Mouse (Mus musculus): ENCODE measurements around the gene Bbc3. TPM values are rescaled to one million over a fixed set of nuclear protein-coding genes. Genes with fewer than 3 reads are reported as not detected.
"Not testable (repeated sequence)": the region's sequence is repeated elsewhere in the genome, so short reads cannot be mapped to it uniquely, and the experiment has no call there.

The Bbc3 gene
- polyA plus RNA-seq, 1 experiment from 2014 or later, result 5.9 TPM

- no peaks in the 10 kb centered on the region for H3K9me3 ChIP-seq
- 2% methylated on average over 41 of the region's 41 CpGs for WGBS
- ATAC-seq, result peak; percentile 75
Observed at GRCm38 (mm10) chr7:16295321-16295900, 12.8 kb upstream of the Bbc3 start.

GRCm38 (mm10) chr7:16296146-16296545, 12.0 kb upstream of the Bbc3 start:
- Histone ChIP-seq H3K36me3 (no peaks in the 10 kb centered on the region), H3K27me3 (replicated peaks) (no peaks in the 10 kb centered on the region), H3K4me3 (replicated peaks) (no peak overlapping the region), H3K9me3 (no peaks in the 10 kb centered on the region), H3K4me1 (replicated peaks) (peaks cover 26% of the 10 kb centered on the region), H3K4me2 (replicated peaks) (peak overlapping the region; percentile 76; the same call in 1 of the 2 replicates), H3K9ac (no peak overlapping the region), H3K27ac (peak overlapping the region; percentile 67)
- ATAC-seq, result no peak
- 30% methylated on average over 2 of the region's 2 CpGs for WGBS

More at GRCm38 (mm10) chr7:16295321-16295900, 12.8 kb upstream of the Bbc3 start:
- H3K27me3 ChIP-seq (replicated peaks), result no peaks in the 10 kb centered on the region
- H3K9ac ChIP-seq, result peak overlapping the region; percentile 29
- peak overlapping the region; percentile 54 for H3K4me3 ChIP-seq (replicated peaks)
- peak overlapping the region; percentile 86 for H3K27ac ChIP-seq
- H3K4me2 ChIP-seq (replicated peaks), result peak overlapping the region; percentile 97
- no peaks in the 10 kb centered on the region for H3K36me3 ChIP-seq
- peaks cover 26% of the 10 kb centered on the region for H3K4me1 ChIP-seq (replicated peaks)

- peak overlapping the region; percentile 67 for H3K27ac ChIP-seq
- no peaks in the 10 kb centered on the region for H3K9me3 ChIP-seq
- no peaks in the 10 kb centered on the region for H3K27me3 ChIP-seq (replicated peaks)
- peaks cover 26% of the 10 kb centered on the region for H3K4me1 ChIP-seq (replicated peaks)
- peak overlapping the region; percentile 34 for H3K4me3 ChIP-seq (replicated peaks)
- H3K9ac ChIP-seq, result peak overlapping the region; percentile 16; the same call in 1 of the 2 replicates
- peak overlapping the region; percentile 76 for H3K4me2 ChIP-seq (replicated peaks)
- no peaks in the 10 kb centered on the region for H3K36me3 ChIP-seq
- WGBS, result 1% methylated on average over 22 of the region's 22 CpGs
- peak; percentile 42 for ATAC-seq
Observed at GRCm38 (mm10) chr7:16296766-16297390, 11.3 kb upstream of the Bbc3 start.

- no peak overlapping the region for H3K9ac ChIP-seq
- 0 out of 2 replicates have a peak overlapping the region, but pooled peaks have one; percentile 76 for H3K4me2 ChIP-seq (replicated peaks)
- H3K36me3 ChIP-seq, result no peaks in the 10 kb centered on the region
- 64% methylated on average over 2 of the region's 2 CpGs for WGBS
- H3K4me1 ChIP-seq (replicated peaks), result peaks cover 26% of the 10 kb centered on the region
- no peak overlapping the region for H3K4me3 ChIP-seq (replicated peaks)
- H3K9me3 ChIP-seq, result no peaks in the 10 kb centered on the region
- H3K27me3 ChIP-seq (replicated peaks), result no peaks in the 10 kb centered on the region
- ATAC-seq, result no peak
- no peak overlapping the region for H3K27ac ChIP-seq
Observed at GRCm38 (mm10) chr7:16297616-16298015, 10.6 kb upstream of the Bbc3 start.

- Histone ChIP-seq H3K9ac (no peak overlapping the region), H3K27me3 (replicated peaks) (no peaks in the 10 kb centered on the region), H3K9me3 (no peaks in the 10 kb centered on the region), H3K27ac (no peak overlapping the region), H3K4me3 (replicated peaks) (no peak overlapping the region), H3K4me1 (replicated peaks) (peaks cover 26% of the 10 kb centered on the region), H3K36me3 (no peaks in the 10 kb centered on the region), H3K4me2 (replicated peaks) (peak overlapping the region; percentile 92; the same call in 1 of the 2 replicates)
- WGBS, result 76% methylated on average over 5 of the region's 5 CpGs
- no peak for ATAC-seq
Observed at GRCm38 (mm10) chr7:16298927-16299326, 9.3 kb upstream of the Bbc3 start.

- peak overlapping the region; percentile 51 for H3K9ac ChIP-seq
Observed at GRCm38 (mm10) chr7:16299419-16300035, 8.7 kb upstream of the Bbc3 start.

GRCm38 (mm10) chr7:16307141-16307540, 1.1 kb upstream of the Bbc3 start:
- not testable (repeated sequence) for H3K36me3 ChIP-seq; H3K9me3 ChIP-seq; H3K27me3 ChIP-seq (replicated peaks); ATAC-seq; H3K27ac ChIP-seq; H3K4me3 ChIP-seq (replicated peaks); H3K4me2 ChIP-seq (replicated peaks); H3K9ac ChIP-seq
- H3K4me1 ChIP-seq (replicated peaks), result peaks cover 35% of the 10 kb centered on the region
- WGBS, result 73% methylated on average over 6 of the region's 6 CpGs

More at GRCm38 (mm10) chr7:16299419-16300035, 8.7 kb upstream of the Bbc3 start:
- WGBS, result 3% methylated on average over 52 of the region's 52 CpGs
- Histone ChIP-seq H3K4me1 (replicated peaks) (peaks cover 26% of the 10 kb centered on the region), H3K4me2 (replicated peaks) (peak overlapping the region; percentile 92), H3K27me3 (replicated peaks) (no peaks in the 10 kb centered on the region), H3K4me3 (replicated peaks) (peak overlapping the region; percentile 42), H3K27ac (no peak overlapping the region; the same call in 1 of the 2 replicates), H3K9me3 (no peaks in the 10 kb centered on the region), H3K36me3 (no peaks in the 10 kb centered on the region)
- peak; percentile 60 for ATAC-seq

GRCm38 (mm10) chr7:16308555-16309317, 543 bp downstream of the Bbc3 start:
- 40% methylated on average over 16 of the region's 16 CpGs for WGBS

GRCm38 (mm10) chr7:16309318-16310019, 1.3 kb downstream of the Bbc3 start:
- peaks cover 53% of the 10 kb centered on the region for H3K4me1 ChIP-seq (replicated peaks)
- H3K9me3 ChIP-seq, result no peaks in the 10 kb centered on the region
- peak; percentile 41 for ATAC-seq
- peak overlapping the region; percentile 63 for H3K4me3 ChIP-seq (replicated peaks)
- H3K4me2 ChIP-seq (replicated peaks), result peak overlapping the region; percentile 99
- no peaks in the 10 kb centered on the region for H3K27me3 ChIP-seq (replicated peaks)
- WGBS, result under 1% methylated on average over 61 of the region's 61 CpGs
- peak overlapping the region; percentile 62 for H3K9ac ChIP-seq
- peak overlapping the region; percentile 66 for H3K27ac ChIP-seq
- H3K36me3 ChIP-seq, result no peaks in the 10 kb centered on the region

More at GRCm38 (mm10) chr7:16308555-16309317, 543 bp downstream of the Bbc3 start:
- peak overlapping the region; percentile 62 for H3K9ac ChIP-seq
- H3K9me3 ChIP-seq, result no peaks in the 10 kb centered on the region
- H3K27me3 ChIP-seq (replicated peaks), result no peaks in the 10 kb centered on the region
- H3K4me3 ChIP-seq (replicated peaks), result peak overlapping the region; percentile 63
- H3K27ac ChIP-seq, result peak overlapping the region; percentile 56; the same call in 1 of the 2 replicates
- no peaks in the 10 kb centered on the region for H3K36me3 ChIP-seq
- H3K4me1 ChIP-seq (replicated peaks), result peaks cover 48% of the 10 kb centered on the region
- ATAC-seq, result no peak
- H3K4me2 ChIP-seq (replicated peaks), result peak overlapping the region; percentile 99

- H3K27ac ChIP-seq, result peak overlapping the region; percentile 66
- peaks cover 54% of the 10 kb centered on the region for H3K4me1 ChIP-seq (replicated peaks)
- peak overlapping the region; percentile 62 for H3K9ac ChIP-seq
- H3K36me3 ChIP-seq, result no peaks in the 10 kb centered on the region
- no peaks in the 10 kb centered on the region for H3K27me3 ChIP-seq (replicated peaks)
- peak overlapping the region; percentile 63 for H3K4me3 ChIP-seq (replicated peaks)
- WGBS, result 0% methylated on average over 28 of the region's 56 CpGs
- peak; percentile 17 for ATAC-seq
- H3K4me2 ChIP-seq (replicated peaks), result peak overlapping the region; percentile 99
- H3K9me3 ChIP-seq, result no peaks in the 10 kb centered on the region
Observed at GRCm38 (mm10) chr7:16310020-16310520, 1.9 kb downstream of the Bbc3 start.

Data from intestine, embryonic 15.5 days (tissue).